Mouse (Mus musculus): ENCODE measurements at regions not wholly inside any gene's neighbourhood (a gene's known extent, or its start where the extent isn't known, plus 50 kb on each side); places are given as distances from the start of the nearest gene placed in this dataset.

DNA sequence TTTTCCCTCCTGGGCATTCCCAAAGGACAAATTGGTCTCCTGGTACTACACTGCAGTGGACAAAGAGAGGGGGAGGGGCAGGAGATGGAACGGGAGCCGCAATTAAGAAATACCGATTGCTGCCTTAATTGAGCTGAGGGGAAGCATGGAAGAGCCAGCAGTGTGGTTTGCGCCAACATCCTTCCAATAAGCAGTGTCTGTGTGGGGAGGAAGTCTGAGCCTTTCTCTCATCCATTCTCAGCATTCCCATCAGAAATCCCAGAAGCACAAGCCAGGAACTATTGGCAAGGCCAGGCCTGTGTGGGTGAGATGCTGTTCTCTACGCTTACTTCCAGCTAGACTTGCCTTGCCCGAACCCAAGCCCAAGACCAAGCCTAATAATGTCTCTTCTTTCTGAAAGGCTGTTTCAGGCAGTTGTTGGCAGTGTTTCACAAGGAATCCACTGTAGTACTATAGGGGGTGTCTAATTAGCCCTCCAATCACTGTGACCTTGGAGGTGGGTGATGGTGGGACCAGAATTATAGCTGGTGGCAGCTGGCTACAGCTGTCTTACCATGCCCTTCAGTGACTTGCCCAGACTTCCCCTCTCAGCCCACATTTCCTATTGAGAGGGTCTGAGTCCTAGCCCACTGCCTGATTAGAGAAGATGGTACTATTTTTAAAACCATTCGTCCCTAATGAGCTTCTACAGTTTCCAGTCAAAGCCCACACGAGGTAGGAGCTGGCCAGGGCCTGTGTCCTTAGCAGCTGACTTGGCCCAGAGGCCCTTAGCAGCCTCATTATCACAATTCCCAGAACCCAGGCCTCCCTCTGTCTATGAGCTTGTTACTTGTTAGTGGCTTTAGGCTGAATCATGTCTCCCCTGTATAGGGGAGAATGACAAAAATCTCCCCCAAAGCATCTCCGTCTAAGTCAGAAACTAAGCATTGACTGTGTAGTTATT, 115.1 kb upstream of the Bdnf start:
- no peak for TF ChIP-seq CTCF (IDR thresholded peaks at IDR 0.05; ENCODE audit: low read depth)
- TF ChIP-seq EP300 (IDR thresholded peaks at IDR 0.05; ENCODE audit: low read depth), result no peak
